Comparison of ENCODE assay signal across 22 mouse cellular contexts in genomic region chr2:120256259-120256658, GRCm38 (mm10).
"Had no signal": no experiment of that assay in that cellular context is flagged by ENCODE, and none has a peak within 500 bp of the region (broad histone marks: within the 10 kb centered on the region; RNA-seq: fewer than 3 reads in every experiment).

No protein-coding gene starts in this region.

- DNase-seq: heart, postnatal 10 days; heart, postnatal 14 days; heart, postnatal 36 days; heart, postnatal 4 days; kidney, adult 11 months; kidney, adult 18-20 months; kidney, adult 2 months; kidney, adult 8-10 months; kidney, adult 9 months; kidney, postnatal 10 days; kidney, postnatal 14 days; kidney, postnatal 25 days; kidney, postnatal 36 days; kidney, postnatal 4 days; layer of hippocampus, adult 9-11 months; layer of hippocampus, postnatal 36 days had no signal

- ATAC-seq: hindbrain, embryonic 16.5 days; hindbrain, postnatal 0 days; inflammation-experienced regulatory T-cells, adult 6 months; intestine, embryonic 15.5 days; intestine, embryonic 16.5 days; intestine, postnatal 0 days had no signal
